Mouse (Mus musculus) neural tube, embryonic 13.5 days (tissue): Measurements from ENCODE around the gene Csnk2a2. TPM values are rescaled to one million over a fixed set of nuclear protein-coding genes. Genes with fewer than 3 reads are reported as not detected.

Experiments
- ATAC-seq: fragments of 200-750 bp; cut with Nextera tagmentation; 2 replicates; pipeline ENCODE4 v1.8.0; 2017; ENCODE audit warnings: low read depth, mild to moderate bottlenecking, moderate TSS enrichment, moderate library complexity
- H3K27ac ChIP-seq: fragments of 300-500 bp; sonication (generic); replicated peaks from 2 replicates; pipeline ENCODE4 v1.5.1; 2015; ENCODE audit warnings: moderate library complexity, mild to moderate bottlenecking, inconsistent platforms
- H3K27me3 ChIP-seq: fragments of 300-500 bp; sonication (generic); 2 replicates; pipeline ENCODE4 v1.6.1; 2015; ENCODE audit warnings: mild to moderate bottlenecking, inconsistent platforms
- H3K36me3 ChIP-seq: fragments of 300-500 bp; sonication (generic); 2 replicates; pipeline ENCODE4 v1.6.1; 2015; ENCODE audit warnings: mild to moderate bottlenecking, inconsistent platforms
- H3K4me1 ChIP-seq: fragments of 300-500 bp; sonication (generic); replicated peaks from 2 replicates; pipeline ENCODE4 v1.6.1; 2015; ENCODE audit warnings: inconsistent platforms
- H3K4me2 ChIP-seq: fragments of 300-500 bp; sonication (generic); 2 replicates; pipeline ENCODE4 v1.6.1; 2015; ENCODE audit warnings: inconsistent platforms, mild to moderate bottlenecking, moderate library complexity
- H3K4me3 ChIP-seq: fragments of 300-500 bp; sonication (generic); 2 replicates; pipeline ENCODE4 v1.5.1; 2015; ENCODE audit warnings: mild to moderate bottlenecking, inconsistent platforms
- H3K9ac ChIP-seq: fragments of 300-500 bp; sonication (generic); 2 replicates; pipeline ENCODE4 v1.6.1; 2015; ENCODE audit warnings: moderate library complexity, mild to moderate bottlenecking, inconsistent platforms
- H3K9me3 ChIP-seq: fragments of 300-500 bp; sonication (generic); 2 replicates; pipeline ENCODE4 v1.6.1; 2016; ENCODE audit warnings: inconsistent platforms
- WGBS: fragments of 180-500 bp; shearing (Covaris S2); methylation state at CpG from one replicate; pipeline ENCODE4 v1.1.7; 2015; 5-methylcytosine and 5-hydroxymethylcytosine counted together
- polyA plus RNA-seq: library from polyadenylated mRNA; unstranded; fragments of >200 nt; fragmentation: Nextera tagmentation; extraction: Ambion mirVana; gene quantifications from 2 replicates; pipeline ENCODE4 v1.2.1, GENCODE M21; 2015

The Csnk2a2 gene
- polyA plus RNA-seq, 1 experiment from 2014 or later, result 8.0 TPM

- Histone ChIP-seq H3K4me1 (peaks cover 47% of the 10 kb centered on the region), H3K4me2 (peak overlapping the region; percentile 74), H3K36me3 (no peaks in the 10 kb centered on the region), H3K27me3 (no peaks in the 10 kb centered on the region), H3K9me3 (no peaks in the 10 kb centered on the region), H3K4me3 (peak overlapping the region; percentile 92), H3K27ac (peak overlapping the region; percentile 94), H3K9ac (peak overlapping the region; percentile 94)
- ATAC-seq, result peak; percentile 38
- WGBS, result under 1% methylated on average over 25 of the region's 25 CpGs
These were observed 55.6 kb downstream of the Csnk2a2 start for GRCm38 (mm10) chr8:95434233-95434632.

GRCm38 (mm10) chr8:95433124-95433523 lies 56.7 kb downstream of the Csnk2a2 start:
- 66% methylated on average over 4 of the region's 4 CpGs for WGBS
- Histone ChIP-seq H3K27ac (no peak overlapping the region), H3K4me1 (peaks cover 58% of the 10 kb centered on the region), H3K9ac (peak overlapping the region; percentile 94), H3K4me2 (peak overlapping the region; percentile 74), H3K9me3 (no peaks in the 10 kb centered on the region), H3K36me3 (no peaks in the 10 kb centered on the region), H3K4me3 (peak overlapping the region; percentile 92), H3K27me3 (no peaks in the 10 kb centered on the region)
- ATAC-seq, result no peak

- Histone ChIP-seq H3K4me2 (peak overlapping the region; percentile 74), H3K27me3 (no peaks in the 10 kb centered on the region), H3K4me1 (peaks cover 64% of the 10 kb centered on the region), H3K27ac (no peak overlapping the region), H3K9ac (peak overlapping the region; percentile 94), H3K9me3 (no peaks in the 10 kb centered on the region), H3K4me3 (peak overlapping the region; percentile 92), H3K36me3 (no peaks in the 10 kb centered on the region)
- 80% methylated on average over 3 of the region's 3 CpGs for WGBS
- ATAC-seq, result no peak
These were observed 57.4 kb downstream of the Csnk2a2 start for GRCm38 (mm10) chr8:95432471-95432870.

- H3K4me1 ChIP-seq, result peaks cover 88% of the 10 kb centered on the region
- peak; percentile 41 for ATAC-seq
- 0 out of 2 replicates have a peak overlapping the region, but pooled peaks have one; percentile 52 for H3K9ac ChIP-seq
- no peaks in the 10 kb centered on the region for H3K9me3 ChIP-seq
- peak overlapping the region; percentile 41 for H3K4me2 ChIP-seq
- whole genome bisulfite sequencing, result 0% methylated on average over 3 of the region's 3 CpGs
- no peaks in the 10 kb centered on the region for H3K36me3 ChIP-seq
- no peaks in the 10 kb centered on the region for H3K27me3 ChIP-seq
- peak overlapping the region; percentile 88 for H3K27ac ChIP-seq
- H3K4me3 ChIP-seq, result no peak overlapping the region; the same call in 1 of the 2 replicates
These were observed 59.9 kb downstream of the Csnk2a2 start for GRCm38 (mm10) chr8:95429945-95430344.

- peak overlapping the region; percentile 88 for H3K27ac ChIP-seq
- peaks cover 84% of the 10 kb centered on the region for H3K4me1 ChIP-seq
- 31% methylated on average over 12 of the region's 12 CpGs for WGBS
- 0 out of 2 replicates have a peak overlapping the region, but pooled peaks have one; percentile 14 for H3K9ac ChIP-seq
- peak; percentile 48; the same call in 1 of the 2 replicates for ATAC-seq
- no peaks in the 10 kb centered on the region for H3K27me3 ChIP-seq
- no peak overlapping the region for H3K4me3 ChIP-seq
- peak overlapping the region; percentile 32 for H3K4me2 ChIP-seq
- peaks cover 8% of the 10 kb centered on the region for H3K36me3 ChIP-seq
- H3K9me3 ChIP-seq, result no peaks in the 10 kb centered on the region
These were observed 62.0 kb downstream of the Csnk2a2 start for GRCm38 (mm10) chr8:95427594-95428535.

- peaks cover 18% of the 10 kb centered on the region for H3K36me3 ChIP-seq
- no peaks in the 10 kb centered on the region for H3K27me3 ChIP-seq
- no peaks in the 10 kb centered on the region for H3K9me3 ChIP-seq
- H3K27ac ChIP-seq, result peak overlapping the region; percentile 88
- H3K9ac ChIP-seq, result peak overlapping the region; percentile 34; the same call in 1 of the 2 replicates
- ATAC-seq, result peak; percentile 69
- H3K4me3 ChIP-seq, result no peak overlapping the region
- H3K4me1 ChIP-seq, result peaks cover 74% of the 10 kb centered on the region
- 44% methylated on average over 2 of the region's 2 CpGs for WGBS
- peak overlapping the region; percentile 24 for H3K4me2 ChIP-seq
These were observed 63.0 kb downstream of the Csnk2a2 start for GRCm38 (mm10) chr8:95426781-95427281.

GRCm38 (mm10) chr8:95424682-95425081 lies 65.2 kb downstream of the Csnk2a2 start:
- 93% methylated on average over 7 of the region's 7 CpGs for whole genome bisulfite sequencing
- no peak overlapping the region for H3K9ac ChIP-seq
- no peak overlapping the region for H3K4me3 ChIP-seq
- H3K4me1 ChIP-seq, result peaks cover 54% of the 10 kb centered on the region
- no peak overlapping the region for H3K4me2 ChIP-seq
- H3K9me3 ChIP-seq, result no peaks in the 10 kb centered on the region
- no peaks in the 10 kb centered on the region for H3K27me3 ChIP-seq
- no peak overlapping the region for H3K27ac ChIP-seq
- ATAC-seq, result no peak
- H3K36me3 ChIP-seq, result peaks cover 39% of the 10 kb centered on the region

GRCm38 (mm10) chr8:95422193-95422810 lies 67.5 kb downstream of the Csnk2a2 start:
- Histone ChIP-seq H3K4me2 (no peak overlapping the region), H3K27ac (no peak overlapping the region), H3K9me3 (no peaks in the 10 kb centered on the region), H3K9ac (no peak overlapping the region), H3K4me1 (peaks cover 30% of the 10 kb centered on the region), H3K36me3 (peaks cover 52% of the 10 kb centered on the region), H3K27me3 (no peaks in the 10 kb centered on the region), H3K4me3 (no peak overlapping the region)
- WGBS, result 94% methylated on average over 14 of the region's 14 CpGs
- ATAC-seq, result no peak

GRCm38 (mm10) chr8:95411309-95411972 lies 78.4 kb downstream of the Csnk2a2 start:
- Histone ChIP-seq H3K4me1 (peaks cover 7% of the 10 kb centered on the region; the same call in 1 of the 2 replicates), H3K27ac (no peak overlapping the region)
- 52% methylated on average over 10 of the region's 10 CpGs for WGBS

GRCm38 (mm10) chr8:95409518-95409917 lies 80.3 kb downstream of the Csnk2a2 start:
- no peak overlapping the region for H3K4me3 ChIP-seq
- H3K36me3 ChIP-seq, result no peaks in the 10 kb centered on the region
- no peak overlapping the region for H3K27ac ChIP-seq
- peaks cover 7% of the 10 kb centered on the region; the same call in 1 of the 2 replicates for H3K4me1 ChIP-seq
- no peaks in the 10 kb centered on the region for H3K27me3 ChIP-seq
- ATAC-seq, result no peak
- H3K4me2 ChIP-seq, result no peak overlapping the region
- WGBS, result 79% methylated on average over 5 of the region's 5 CpGs
- H3K9me3 ChIP-seq, result no peaks in the 10 kb centered on the region
- no peak overlapping the region for H3K9ac ChIP-seq

More at GRCm38 (mm10) chr8:95411309-95411972, 78.4 kb downstream of the Csnk2a2 start:
- Histone ChIP-seq H3K4me3 (no peak overlapping the region), H3K4me2 (no peak overlapping the region), H3K36me3 (no peaks in the 10 kb centered on the region), H3K27me3 (no peaks in the 10 kb centered on the region), H3K9ac (no peak overlapping the region), H3K9me3 (no peaks in the 10 kb centered on the region)
- no peak for ATAC-seq

GRCm38 (mm10) chr8:95401091-95401490 lies 88.7 kb downstream of the Csnk2a2 start:
- H3K36me3 ChIP-seq, result no peaks in the 10 kb centered on the region
- H3K4me2 ChIP-seq, result no peak overlapping the region
- no peak overlapping the region for H3K4me3 ChIP-seq
- 83% methylated on average over 7 of the region's 7 CpGs for WGBS
- no peak overlapping the region for H3K27ac ChIP-seq
- H3K27me3 ChIP-seq, result no peaks in the 10 kb centered on the region
- no peak for ATAC-seq
- H3K9ac ChIP-seq, result no peak overlapping the region
- no peaks in the 10 kb centered on the region for H3K9me3 ChIP-seq
- H3K4me1 ChIP-seq, result peaks cover 24% of the 10 kb centered on the region
